Mouse (Mus musculus): ENCODE measurements around the gene Tmem151a.

Tmem151a gene

GRCm38 (mm10) chr19:5068570-5069234 lies 16.6 kb downstream of the Tmem151a start:
- no peak for DNase-seq (ENCODE audit: low read depth, low spot score)

GRCm38 (mm10) chr19:5067867-5068569 lies 17.3 kb downstream of the Tmem151a start, which contains the start of gene Cd248:
Cd248 (plus strand) TSS chr19:5068078.
- DNase-seq (ENCODE audit: low read depth, low spot score): peak; percentile 54

- DNase-seq (ENCODE audit: low read depth, low spot score): peak; percentile 33
These were observed 18.1 kb downstream of the Tmem151a start for GRCm38 (mm10) chr19:5067040-5067799.

- no peak for DNase-seq (ENCODE audit: low read depth, low spot score)
These were observed 20.2 kb downstream of the Tmem151a start for GRCm38 (mm10) chr19:5065104-5065503.

GRCm38 (mm10) chr19:5062446-5062845 lies 22.9 kb downstream of the Tmem151a start:
- no peak for DNase-seq (ENCODE audit: low read depth, low spot score)

GRCm38 (mm10) chr19:5062041-5062440 lies 23.3 kb downstream of the Tmem151a start:
- DNase-seq (ENCODE audit: low read depth, low spot score): no peak

GRCm38 (mm10) chr19:5060365-5061330 lies 24.7 kb downstream of the Tmem151a start:
- peak; percentile 50 for DNase-seq (ENCODE audit: low read depth, low spot score)

GRCm38 (mm10) chr19:5058801-5059771 lies 26.2 kb downstream of the Tmem151a start:
- DNase-seq (ENCODE audit: low read depth, low spot score): peak; percentile 80

GRCm38 (mm10) chr19:5057876-5058775 lies 27.2 kb downstream of the Tmem151a start:
- DNase-seq (ENCODE audit: low read depth, low spot score): peak; percentile 91

GRCm38 (mm10) chr19:5056251-5056650 lies 29.1 kb downstream of the Tmem151a start:
- DNase-seq (ENCODE audit: low read depth, low spot score): peak; percentile 72

- DNase-seq (ENCODE audit: low read depth, low spot score): peak; percentile 82
These were observed 31.4 kb downstream of the Tmem151a start for GRCm38 (mm10) chr19:5053909-5054308.

GRCm38 (mm10) chr19:5052853-5053252 lies 32.5 kb downstream of the Tmem151a start:
- DNase-seq (ENCODE audit: low read depth, low spot score): no peak

- no peak for DNase-seq (ENCODE audit: low read depth, low spot score)
These were observed 33.0 kb downstream of the Tmem151a start for GRCm38 (mm10) chr19:5052166-5052822.

GRCm38 (mm10) chr19:5051515-5051914 lies 33.8 kb downstream of the Tmem151a start:
- DNase-seq (ENCODE audit: low read depth, low spot score): no peak

- no peak for DNase-seq (ENCODE audit: low read depth, low spot score)
These were observed 34.3 kb downstream of the Tmem151a start for GRCm38 (mm10) chr19:5051031-5051430.

- peak; percentile 95 for DNase-seq (ENCODE audit: low read depth, low spot score)
These were observed 35.1 kb downstream of the Tmem151a start, which contains the start of gene Rin1 for GRCm38 (mm10) chr19:5050047-5050905. Rin1 (plus strand) TSS chr19:5050481.

GRCm38 (mm10) chr19:5049325-5049724 lies 36.0 kb downstream of the Tmem151a start:
- no peak for DNase-seq (ENCODE audit: low read depth, low spot score)

All from R1 (cell line).